Mouse (Mus musculus) frontal cortex, postnatal 14 days (tissue): Measurements from ENCODE around the gene Eefsec.
A peak's percentile ranks its signal among the peaks of the same experiment; 100 is the strongest.

ENCODE experiments used
- DNase-seq, 2 experiments: peaks; one replicate each; pipeline ENCODE4 v3.0.0; 2022; ENCODE audit warnings: low spot score in 2 of 2

Eefsec gene

DNA sequence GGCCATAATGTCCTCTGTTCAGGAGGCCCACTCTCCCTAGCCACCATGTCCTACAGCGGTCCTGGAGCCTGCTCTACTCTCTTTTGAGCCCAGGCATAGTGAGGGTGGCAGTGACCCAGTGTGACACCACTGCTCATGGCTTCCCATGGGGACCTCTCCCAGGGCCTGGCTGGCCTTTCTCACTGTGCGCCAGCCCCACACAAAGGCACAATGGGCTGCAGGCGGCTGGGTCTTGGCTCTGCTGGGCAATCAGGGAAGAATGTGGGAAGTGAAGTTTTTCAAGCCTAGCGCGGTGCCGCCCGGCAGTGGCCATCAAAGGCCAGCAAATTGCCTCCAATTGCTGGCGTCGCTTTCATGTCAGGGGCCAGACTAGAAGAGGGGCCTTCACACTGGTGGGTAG is 184.2 kb downstream of the Eefsec start:
- peak in 1 of 2 experiments; percentile 10 for DNase-seq

DNA sequence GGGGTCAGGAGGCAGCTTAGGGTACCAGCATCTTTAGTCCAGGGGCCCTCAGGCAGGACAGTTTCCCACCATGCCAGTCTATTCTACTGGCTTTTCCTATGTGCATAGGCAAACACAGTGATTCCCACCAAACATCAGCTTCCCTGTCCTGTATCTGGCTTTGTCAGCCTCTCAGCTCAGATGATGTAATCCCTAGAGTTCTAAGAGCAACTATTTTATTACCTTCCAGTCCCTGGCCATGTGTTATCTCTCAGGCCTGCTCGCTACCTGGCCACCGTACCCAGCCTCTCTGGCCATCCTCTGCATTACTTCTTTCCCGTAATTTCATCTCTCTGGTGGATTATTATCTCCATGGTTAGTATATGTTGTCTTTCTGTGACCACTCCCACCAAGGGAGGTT is 185.7 kb downstream of the Eefsec start:
- DNase-seq, result no peak

DNA sequence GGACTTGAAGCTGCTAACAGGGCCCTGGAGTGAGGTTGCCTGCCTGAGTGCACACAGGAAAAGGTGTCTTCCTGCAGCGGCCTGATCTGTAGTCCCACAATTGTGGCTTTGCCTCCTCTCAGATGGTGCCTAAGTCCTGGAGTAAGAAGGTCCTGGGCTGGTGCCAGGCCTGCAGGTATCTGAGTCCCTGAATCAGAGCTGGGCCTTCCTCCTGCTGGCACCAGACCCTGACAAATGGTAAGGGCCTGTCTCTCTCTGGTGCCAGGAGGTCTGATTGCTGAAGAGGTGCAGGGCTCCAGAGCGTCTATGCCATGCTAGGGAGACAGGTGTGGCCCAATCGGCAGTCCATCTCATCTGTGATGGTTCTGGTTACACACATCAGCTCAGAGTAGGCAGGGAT is 186.7 kb downstream of the Eefsec start:
- no peak for DNase-seq

DNA sequence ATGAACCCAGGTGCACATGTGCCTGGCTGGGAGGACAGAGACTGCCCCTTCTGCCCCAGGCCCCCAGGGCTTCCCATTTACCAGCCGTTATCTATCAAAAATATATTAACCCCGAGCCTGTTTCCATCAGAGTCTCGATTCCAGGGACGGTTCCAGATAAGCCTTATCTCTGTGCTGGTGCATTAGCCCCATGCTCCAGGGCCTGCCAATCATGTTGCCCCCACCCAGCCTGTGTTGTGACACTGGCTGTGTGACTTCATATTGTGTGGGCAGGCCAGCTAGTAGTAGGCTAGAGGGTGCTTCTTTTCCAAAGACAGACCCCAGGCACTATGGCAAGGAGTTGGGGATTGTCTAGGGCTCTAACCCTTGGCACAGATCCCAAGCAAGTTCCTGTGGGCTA is 190.9 kb downstream of the Eefsec start:
- no peak for DNase-seq

DNA sequence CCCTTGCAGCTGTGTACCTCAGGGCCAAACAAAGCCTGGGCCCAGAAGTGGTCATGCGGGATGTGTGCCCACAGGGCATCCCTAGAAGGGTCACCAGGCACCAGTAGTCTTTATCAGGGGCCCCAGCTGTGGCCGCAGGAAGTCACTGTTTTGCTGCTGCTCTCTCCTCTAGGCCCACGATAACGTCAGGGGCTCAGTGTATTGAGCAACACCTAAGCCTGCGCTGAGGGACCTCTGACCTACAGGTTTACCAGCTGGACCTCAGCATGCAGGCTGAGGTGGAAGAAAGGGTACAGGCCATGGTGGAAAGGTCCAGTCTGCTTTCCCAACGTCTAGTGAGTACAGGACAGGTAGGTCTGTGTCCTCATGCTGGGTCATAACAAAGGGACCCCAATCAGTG is 192.3 kb downstream of the Eefsec start:
- DNase-seq, result no peak

DNA sequence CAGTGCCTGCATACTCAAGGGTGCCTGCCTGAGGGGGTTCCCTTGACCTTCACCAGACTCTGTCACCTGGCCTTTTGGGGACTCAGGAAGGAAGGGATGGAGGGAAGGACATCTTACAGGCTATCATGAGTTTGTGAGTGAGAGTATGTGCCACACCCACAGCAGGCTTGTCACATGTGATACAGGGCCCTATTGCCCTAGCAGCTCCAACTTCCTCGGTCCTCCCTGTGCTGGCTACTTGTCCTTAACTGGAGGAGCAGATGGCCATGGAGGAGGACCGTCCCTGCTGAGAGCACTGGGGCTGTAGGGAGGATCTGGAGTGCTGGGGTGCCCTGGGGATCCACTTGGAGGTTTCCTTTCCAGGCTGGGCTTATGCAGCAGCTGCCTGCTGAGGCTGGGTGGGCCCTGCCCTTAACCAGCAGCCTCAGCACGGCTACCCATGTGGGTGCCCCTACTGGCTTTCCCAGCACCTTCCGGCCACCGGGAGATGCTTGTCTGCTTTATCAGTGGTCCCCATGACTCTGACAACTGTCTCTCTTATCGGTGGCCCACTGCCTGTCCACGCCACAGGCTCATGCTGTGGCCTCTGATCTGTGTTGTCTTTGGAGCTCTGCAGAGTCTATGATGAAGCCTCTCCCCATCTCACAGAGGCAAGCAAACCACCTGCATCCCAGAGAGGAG is 194.4 kb downstream of the Eefsec start:
- DNase-seq, result no peak

DNA sequence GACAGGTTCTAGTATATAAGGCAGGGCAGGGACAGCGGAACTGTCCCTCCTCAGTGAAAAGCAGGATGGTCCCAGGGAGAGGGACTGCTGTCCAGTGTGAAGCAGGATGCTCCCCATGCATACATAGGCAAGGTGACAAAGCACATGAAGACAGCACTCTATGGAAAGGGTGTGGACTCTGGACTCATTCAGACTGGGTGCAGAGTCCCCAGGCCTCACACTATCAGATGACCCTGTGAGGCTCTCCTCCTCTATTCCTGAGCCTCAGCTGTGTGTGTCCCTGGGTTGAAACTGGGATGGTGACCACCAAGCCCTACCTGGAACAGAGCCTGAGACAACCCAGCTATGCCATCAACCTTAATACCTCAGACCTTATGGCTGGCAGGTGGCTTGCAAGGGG is 194.9 kb downstream of the Eefsec start:
- no peak for DNase-seq

DNA sequence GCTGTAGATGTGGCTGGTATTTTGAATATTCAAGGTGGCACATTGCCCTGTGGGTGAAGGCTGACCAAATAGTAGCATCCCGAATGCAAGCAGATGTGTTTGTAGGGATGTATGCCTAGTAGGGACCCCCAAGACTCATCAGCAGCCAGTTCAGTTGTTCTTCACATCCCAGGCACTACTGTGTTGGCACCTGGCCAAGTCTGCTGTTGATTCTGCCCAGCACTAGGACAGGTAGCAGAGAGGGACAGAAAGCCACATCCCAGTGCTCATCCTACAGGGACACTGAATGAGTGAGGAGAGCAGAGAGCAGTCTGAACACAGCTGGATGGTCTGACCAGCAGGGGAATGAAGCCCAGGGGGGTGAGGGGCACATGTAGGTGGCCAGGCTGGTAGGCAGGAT is 197.1 kb downstream of the Eefsec start:
- no peak for DNase-seq

DNA sequence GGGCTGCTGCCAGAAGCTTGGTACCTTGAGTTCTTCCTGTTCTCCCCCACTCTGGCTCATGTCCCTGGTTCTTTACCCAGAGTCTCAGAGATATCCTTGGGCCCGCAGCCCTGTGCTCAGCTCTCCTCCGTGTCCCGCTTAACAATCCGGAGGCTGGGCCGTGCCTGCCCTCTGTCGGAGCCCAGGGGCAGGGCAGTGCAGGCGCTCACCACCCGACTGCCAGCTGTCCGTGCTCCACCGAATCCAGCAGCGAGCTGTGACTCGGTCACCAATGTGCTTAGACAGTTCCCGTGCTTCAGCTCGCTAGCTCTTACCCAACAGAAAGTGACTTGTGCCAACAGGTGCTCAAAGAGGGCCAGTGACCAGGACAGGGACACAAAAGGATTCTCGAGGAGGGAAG is 203.7 kb downstream of the Eefsec start:
- peak in 1 of 2 experiments; percentile 8 for DNase-seq

DNA sequence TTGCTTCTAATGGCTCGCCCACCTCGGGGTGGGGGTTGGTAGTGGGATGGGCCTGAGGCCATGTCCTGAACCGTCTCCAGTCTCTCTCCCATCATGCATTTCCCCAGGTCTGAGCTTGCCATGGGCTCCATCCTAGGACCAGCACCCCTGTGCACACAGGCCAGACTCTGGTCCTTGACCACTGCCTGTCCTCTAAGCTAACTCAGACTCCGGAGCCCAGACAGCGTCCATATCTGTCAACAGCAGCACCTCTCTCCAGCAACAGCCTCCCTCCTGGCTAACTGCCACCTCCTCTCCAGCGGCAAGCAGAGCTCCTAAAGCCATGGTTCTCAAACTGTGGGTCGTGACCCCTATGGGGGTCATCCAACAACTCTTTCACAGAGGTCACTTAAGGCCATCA is 209.8 kb downstream of the Eefsec start:
- DNase-seq, result no peak

DNA sequence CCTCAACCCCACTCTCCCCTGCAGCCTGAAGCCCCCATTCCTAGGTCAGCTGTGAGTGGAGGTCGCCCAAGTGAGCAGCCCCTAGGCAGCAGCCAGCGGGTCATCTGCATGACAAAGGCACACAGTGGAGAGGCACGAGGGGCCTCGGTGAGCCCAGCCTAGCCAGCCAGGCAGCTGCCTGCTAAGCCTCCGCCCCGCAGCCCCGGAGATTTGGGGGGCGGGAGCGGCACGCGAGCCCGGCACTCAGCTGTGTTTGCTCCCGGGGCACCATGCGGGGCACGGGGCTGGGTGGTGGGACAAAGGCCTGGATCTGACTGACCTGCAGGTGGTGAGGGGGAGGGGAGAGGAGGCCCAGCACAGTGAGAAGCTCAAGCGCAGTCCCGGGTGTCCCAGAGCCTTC is 210.4 kb downstream of the Eefsec start:
- no peak for DNase-seq

DNA sequence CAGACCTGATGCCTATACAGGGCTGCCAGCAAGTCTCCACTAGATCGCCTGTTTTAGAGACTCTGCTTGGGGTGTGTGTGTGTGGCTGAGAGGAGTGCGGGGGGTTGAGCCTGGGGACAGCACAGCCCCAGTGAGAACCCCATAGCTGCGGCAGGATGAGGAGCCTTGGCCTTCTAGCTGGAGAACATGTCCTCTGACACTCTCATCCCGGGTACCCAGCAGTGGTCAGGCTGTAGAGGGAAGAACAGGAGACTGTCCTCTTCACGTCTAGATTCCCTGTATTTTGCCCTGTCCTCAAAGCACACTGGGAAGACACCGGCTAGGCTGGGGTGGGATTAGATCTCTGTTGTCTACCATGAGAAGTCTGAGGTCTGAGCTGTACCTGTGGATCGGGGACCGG is 210.9 kb downstream of the Eefsec start:
- no peak for DNase-seq

DNA sequence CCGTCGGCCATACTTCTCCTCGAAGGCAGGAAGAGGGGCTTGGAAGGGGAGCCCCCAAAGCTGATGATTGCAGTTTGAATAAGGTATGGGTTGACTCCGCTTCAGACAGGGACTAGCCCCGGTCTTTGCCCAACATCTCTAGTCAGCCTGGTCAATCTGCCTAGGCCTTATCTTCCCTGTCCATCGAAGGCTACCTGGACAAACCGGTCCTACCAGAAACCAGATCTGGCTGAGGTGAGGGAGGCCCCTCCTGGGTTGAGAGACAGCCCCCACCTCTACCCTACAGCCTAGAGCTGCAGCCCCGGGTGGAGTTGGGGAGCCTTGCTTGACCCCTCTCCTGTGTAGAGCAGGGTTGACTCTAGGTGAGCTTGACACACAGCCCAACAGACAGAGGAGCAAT is 212.3 kb downstream of the Eefsec start:
- DNase-seq, result no peak

DNA sequence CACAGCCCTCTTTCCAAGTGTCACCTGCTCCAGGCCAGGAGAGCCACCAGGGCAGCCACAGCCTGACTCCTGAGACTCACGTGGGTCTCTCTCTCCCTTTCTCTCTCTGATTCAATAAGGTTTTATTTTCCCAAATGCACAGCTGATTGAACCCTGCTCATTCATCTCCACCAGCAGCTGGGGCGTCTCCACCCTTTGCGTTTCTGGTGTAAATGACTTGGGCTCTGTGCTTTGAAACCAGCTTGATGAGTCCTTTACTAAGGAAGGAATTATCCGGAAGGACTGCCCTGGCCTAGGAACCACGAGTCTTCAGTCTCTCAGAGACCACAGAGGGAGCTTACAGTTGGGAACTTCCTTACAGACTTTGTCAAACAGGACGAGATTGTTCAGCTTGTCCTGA is 214.1 kb downstream of the Eefsec start:
- DNase-seq, result no peak

DNA sequence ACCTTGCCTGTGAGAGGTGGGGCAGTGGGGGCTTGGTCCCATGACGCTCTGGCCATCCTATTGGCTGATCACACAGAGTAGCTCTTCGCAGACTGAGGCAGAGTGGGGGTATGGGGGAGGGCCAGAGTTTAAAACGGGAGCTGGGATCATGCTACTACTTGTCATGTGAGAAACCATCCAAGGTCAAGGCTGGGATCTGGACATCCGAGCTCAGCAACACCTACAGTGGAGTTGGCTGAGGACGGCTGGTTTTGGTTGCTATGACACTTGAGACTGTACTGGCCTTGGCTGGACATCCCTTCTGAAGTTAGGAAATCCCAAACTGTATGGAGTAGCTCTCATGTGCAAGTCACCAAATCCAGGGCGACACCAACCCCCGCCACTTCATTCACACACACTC is 214.5 kb downstream of the Eefsec start:
- no peak for DNase-seq

DNA sequence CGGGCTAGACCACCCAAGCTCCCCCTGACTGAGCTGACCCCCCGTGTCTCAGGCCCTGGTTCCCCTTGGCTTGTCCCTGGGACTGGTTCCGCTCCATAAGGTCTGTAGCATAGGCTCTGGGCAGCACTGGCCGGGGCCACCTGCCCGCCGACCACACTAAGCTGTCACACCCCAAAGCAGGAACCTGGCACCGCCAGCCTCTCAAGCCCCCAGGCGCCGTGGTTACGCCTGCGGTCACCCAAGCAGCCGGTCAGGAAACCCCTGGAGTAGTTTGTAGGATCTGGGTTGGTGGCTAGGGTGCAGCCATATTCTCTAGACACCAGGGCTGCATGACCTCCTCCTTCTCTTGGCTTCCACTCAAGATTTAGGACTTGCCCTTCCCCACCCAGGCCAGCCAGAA is 217.1 kb downstream of the Eefsec start:
- DNase-seq, result no peak

DNA sequence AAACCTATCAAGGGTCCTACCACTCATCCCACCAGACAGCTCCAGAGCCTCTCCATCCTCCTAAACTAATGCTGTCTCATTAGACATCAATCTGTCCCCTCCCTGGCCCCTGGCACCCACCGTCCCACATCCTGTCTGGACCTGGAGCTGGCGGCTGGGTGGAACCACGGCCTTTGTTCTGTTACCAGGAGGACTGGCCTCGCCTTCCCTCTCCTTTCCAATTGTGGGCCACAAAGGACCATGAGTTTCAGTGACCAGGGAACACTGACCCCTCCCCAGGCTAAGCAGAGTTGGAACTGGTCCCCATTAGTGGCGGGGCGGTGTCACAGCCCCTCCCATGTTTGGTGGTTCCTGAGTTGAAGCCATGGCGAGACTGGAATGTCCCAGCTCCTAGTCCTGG is 218.8 kb downstream of the Eefsec start:
- no peak for DNase-seq

DNA sequence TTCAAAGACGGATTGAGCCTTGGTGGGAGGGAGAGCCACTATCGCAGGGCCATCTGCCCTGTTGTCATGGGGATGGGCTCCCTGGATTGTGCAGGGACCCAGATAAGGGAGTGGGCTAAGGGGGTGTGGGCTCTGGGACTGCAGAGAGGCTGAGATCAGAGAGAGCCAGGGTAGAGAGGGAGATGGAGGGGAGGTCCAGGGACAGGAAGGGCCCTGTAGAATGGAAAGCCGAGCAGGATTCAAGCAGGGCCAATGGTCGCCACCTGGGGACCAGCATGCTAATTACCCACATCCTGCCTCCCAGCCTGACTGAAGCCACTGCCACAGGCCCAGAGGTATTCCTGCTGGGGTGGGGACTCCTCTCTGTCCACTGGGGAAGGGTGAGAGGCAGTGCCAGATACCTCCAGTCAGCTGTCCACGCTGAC is 219.8 kb downstream of the Eefsec start:
- DNase-seq, result no peak

DNA sequence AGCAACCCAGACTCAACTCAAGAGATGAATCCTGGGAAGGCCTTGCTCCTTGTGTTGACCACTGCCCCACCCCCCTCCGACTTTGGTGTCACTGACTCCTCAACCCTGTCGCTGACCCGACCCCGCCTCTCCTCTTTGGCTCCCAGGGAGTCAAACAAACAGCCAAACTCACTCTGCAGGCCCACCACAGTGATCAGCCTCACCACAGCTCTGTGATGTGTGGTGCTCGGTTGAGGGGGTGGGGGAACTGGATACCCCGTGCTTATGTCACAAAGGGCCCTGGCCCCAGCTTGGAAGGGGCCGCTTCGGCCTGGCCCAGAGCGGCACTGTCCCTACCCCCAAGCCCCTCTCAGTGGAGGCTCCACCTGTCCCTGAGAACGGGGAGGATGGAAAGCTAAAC is 224.4 kb downstream of the Eefsec start, which contains the start of gene Dnajb8:
TSS of gene Dnajb8 (plus strand) at position 301 of the 400 bp plus-strand sequence.
- no peak for DNase-seq

DNA sequence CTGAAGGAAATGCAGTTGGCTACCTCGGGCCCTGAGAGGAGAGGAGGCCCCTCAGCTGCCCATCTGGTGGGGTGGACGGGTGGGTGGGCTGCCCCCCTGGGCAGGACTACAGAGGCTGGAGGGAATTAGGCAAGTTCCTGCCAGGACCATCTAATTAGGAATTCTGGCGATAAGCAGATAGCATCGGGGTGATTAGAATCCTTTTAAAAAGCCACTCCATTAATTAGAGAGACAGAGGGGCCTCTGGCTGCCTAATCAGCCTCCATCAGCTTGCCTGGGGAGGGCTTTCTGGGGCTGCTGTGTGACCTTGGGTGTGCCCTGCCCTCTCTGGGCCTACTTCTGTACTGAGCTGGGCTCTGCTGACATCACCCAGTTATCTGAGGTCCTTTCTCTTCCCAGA is 227.2 kb downstream of the Eefsec start:
- no peak for DNase-seq

DNA sequence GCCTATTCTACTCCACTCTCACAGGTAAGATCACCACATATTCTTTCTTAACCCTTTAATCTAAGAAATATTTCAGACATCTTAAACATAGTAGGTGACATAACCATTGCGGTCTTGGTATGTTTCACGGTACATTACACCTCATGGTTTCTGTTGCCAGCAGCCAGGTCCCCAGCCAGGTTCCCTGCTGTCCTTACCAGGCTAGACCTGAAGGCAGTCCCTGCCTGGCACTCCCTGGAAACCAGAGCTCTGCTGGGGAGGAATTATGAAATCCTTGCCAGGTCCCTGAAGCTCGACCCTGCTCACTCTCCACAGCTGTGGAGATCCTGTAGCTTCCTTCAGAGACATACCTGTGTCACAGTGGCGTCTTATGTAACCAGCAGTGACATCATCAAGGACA is 230.1 kb downstream of the Eefsec start:
- DNase-seq, result no peak

DNA sequence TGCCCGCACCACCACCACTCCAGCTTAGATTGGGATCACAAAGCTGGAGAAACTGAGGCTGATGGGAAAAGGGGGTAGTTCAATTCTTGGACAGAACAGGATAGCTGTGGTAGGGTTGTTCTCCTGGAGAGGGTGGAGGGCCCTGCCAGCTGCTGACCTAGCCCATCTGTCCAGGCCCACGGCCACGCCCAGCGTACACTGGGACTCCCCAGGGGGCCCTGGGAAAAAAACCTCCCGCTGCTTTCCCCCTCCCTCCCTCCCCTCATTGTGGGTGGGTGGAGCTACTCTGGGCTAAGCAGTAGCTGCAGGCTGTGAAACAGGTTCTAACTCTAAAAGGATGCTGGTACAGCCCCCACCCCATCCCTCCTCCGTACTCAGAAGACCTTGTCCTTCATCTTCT is 230.5 kb downstream of the Eefsec start:
- DNase-seq, result no peak

DNA sequence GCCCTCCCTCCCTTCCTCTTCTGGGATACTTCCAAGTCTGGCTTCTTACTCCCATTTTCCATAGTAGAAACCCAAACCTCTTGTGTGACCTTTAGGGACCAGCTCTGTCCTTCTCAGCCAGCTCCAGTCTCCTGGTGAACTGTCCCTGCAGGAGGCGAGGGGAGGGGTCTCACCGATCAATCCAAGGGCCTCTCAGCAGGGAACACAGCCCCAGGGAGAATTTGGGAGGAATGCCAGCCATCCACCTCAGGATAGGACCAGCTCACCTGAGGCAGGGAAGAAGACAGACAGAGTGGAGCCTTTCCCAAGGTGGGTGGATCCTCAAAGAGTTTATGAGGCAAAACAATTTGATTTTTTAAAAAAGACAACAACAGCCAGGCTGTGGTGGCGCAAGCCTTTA is 236.2 kb downstream of the Eefsec start:
- no peak for DNase-seq

DNA sequence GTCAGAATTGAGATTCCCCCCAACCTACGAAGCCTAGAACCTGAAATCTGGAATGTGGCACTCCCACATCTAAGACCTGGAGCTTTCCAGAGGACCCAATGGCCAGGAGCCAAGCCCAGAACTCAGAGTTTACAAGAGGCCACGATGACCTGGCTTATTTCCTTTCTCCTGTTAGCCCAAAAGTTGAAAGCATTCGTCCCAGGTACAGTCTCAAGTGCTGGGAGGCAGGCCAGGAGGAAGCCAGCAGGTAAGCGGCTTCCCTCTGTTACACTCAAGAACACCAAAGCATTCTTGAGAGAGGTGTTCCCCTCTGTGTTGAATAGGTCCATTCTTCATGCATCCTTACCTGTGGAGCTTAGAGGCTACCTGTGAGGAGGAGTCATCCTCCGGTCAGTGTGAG is 236.9 kb downstream of the Eefsec start:
- no peak for DNase-seq
